Mouse (Mus musculus) erythroblast, embryonic 14.5 days (primary cell): ENCODE results near the gene Cisd1.

Experiments used
- GATA1 ChIP-seq: IDR thresholded peaks from 2 replicates; pipeline ENCODE4 v1.6.1; 2012; ENCODE audit warnings: low read length, inconsistent platforms, mixed read lengths
- TAL1 ChIP-seq: IDR thresholded peaks from 3 replicates; pipeline ENCODE4 v1.6.1; 2012; ENCODE audit warnings: low read length, inconsistent platforms, mixed read lengths

DNA sequence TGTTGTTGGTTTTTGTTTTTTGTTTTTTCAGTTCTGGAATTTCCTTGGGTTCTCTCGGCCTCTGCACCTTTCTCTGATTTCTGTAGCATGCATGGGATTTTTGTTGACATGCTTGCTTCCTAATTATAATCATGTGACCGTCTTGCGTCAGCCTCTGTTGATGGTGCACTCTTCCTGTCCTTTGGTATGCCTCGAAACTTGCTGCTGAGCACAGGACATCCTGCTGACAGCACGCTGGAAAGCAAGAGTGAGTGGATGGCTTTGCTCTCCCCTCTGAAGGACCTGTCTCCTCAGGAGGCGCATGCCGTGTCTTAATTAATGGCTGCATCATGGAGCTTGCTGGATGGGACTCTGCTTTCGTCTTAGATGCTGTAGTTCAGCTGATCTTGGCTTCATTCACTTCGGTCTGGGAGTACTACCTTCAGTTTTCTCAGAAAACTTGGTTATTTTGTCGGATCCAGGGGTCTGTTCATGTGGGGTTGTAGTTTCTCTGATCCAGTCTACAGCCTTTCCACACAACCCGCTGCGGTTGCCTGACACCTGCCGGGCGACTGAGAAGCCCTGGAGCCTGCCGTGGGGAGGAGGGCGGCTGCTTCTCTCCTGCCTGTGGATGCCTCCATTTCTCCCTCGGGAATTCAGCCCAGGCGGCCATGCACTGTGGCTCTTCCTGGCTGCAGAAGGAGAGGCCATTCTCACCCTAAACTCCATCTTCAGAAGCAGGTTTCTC lies 17.2 kb upstream of the Cisd1 start:
- TF ChIP-seq GATA1 = no peak
- TF ChIP-seq TAL1 = no peak
